Mouse (Mus musculus): ENCODE results near the gene Scgb1b12. TPM values are rescaled to one million over a fixed set of nuclear protein-coding genes. Genes with fewer than 3 reads are reported as not detected.
"Not testable (repeated sequence)": the region's sequence is repeated elsewhere in the genome, so short reads cannot be mapped to it uniquely, and the experiment has no call there.

Scgb1b12 gene
- polyA plus RNA-seq (2015; fragmentation: Nextera tagmentation; extraction: Ambion mirVana): not detected in 2 replicates

DNA sequence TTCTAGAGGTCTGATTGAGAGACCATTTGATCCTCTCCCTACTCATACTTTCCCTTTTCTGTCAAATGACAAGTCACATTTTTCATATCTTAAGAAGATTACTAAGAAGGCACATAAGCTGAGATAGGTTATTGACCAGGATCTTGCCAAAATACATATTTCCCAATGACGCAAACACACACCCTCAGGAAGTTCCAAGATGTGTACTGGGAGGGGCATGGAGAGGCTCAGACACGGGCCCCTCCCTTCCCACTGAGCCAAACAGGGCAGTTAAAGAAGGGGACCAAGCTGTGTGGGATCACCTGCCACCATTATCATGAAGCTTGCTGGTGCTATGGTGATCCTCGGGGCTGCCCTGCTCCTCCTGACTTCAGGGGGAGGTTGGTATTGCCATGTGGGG, at the start of gene Scgb1b12:
Gene Scgb1b12, plus strand, starts transcription at position 301 of the 400 bp plus-strand sequence.
- H3K9ac ChIP-seq (ENCODE audit: low read length); H3K27ac ChIP-seq (ENCODE audit: low read length); H3K4me2 ChIP-seq (ENCODE audit: low read depth, low read length); H3K27me3 ChIP-seq (ENCODE audit: control insufficient read depth, insufficient read depth, low read depth, low read length); H3K36me3 ChIP-seq (ENCODE audit: control insufficient read depth, insufficient read depth, low read length); ATAC-seq (ENCODE audit: low read depth); H3K4me3 ChIP-seq (ENCODE audit: low read length); H3K4me1 ChIP-seq (replicated peaks; ENCODE audit: control insufficient read depth, insufficient read depth, low read length); H3K9me3 ChIP-seq (ENCODE audit: control insufficient read depth, low read length): not testable (repeated sequence)
- 73% methylated on average over 2 of the region's 3 CpGs for WGBS

GRCm38 (mm10) chr7:32327145-32327544, 6.8 kb upstream of the Scgb1b12 start, which contains the start of gene Scgb2b12:
Gene Scgb2b12, minus strand, starts transcription at chr7:32327245.
- WGBS: 68% methylated on average over 1 of the region's 1 CpGs
- ATAC-seq (ENCODE audit: low read depth); H3K4me1 ChIP-seq (replicated peaks; ENCODE audit: control insufficient read depth, insufficient read depth, low read length): not testable (repeated sequence)

More at GRCm38 (mm10) chr7:32327145-32327544, 6.8 kb upstream of the Scgb1b12 start, which contains the start of gene Scgb2b12:
- H3K36me3 ChIP-seq (ENCODE audit: control insufficient read depth, insufficient read depth, low read length); H3K9ac ChIP-seq (ENCODE audit: low read length); H3K4me3 ChIP-seq (ENCODE audit: low read length); H3K27ac ChIP-seq (ENCODE audit: low read length); H3K4me2 ChIP-seq (ENCODE audit: low read depth, low read length); H3K27me3 ChIP-seq (ENCODE audit: control insufficient read depth, insufficient read depth, low read depth, low read length); H3K9me3 ChIP-seq (ENCODE audit: control insufficient read depth, low read length): not testable (repeated sequence)

Other genes with a start within 250 kb of the Scgb1b12 start
- not detected in 2 replicates for gene Scgb1b10, start 233.3 kb upstream of the Scgb1b12 start, polyA plus RNA-seq (2015; fragmentation: Nextera tagmentation; extraction: Ambion mirVana)
- not detected in 2 replicates for gene Scgb2b11, start 123.0 kb upstream of the Scgb1b12 start, polyA plus RNA-seq (2015; fragmentation: Nextera tagmentation; extraction: Ambion mirVana)
- not detected in 2 replicates for gene Scgb1b11, start 111.3 kb upstream of the Scgb1b12 start, polyA plus RNA-seq (2015; fragmentation: Nextera tagmentation; extraction: Ambion mirVana)
- not detected in 2 replicates for gene Scgb2b12, start 6.9 kb upstream of the Scgb1b12 start, polyA plus RNA-seq (2015; fragmentation: Nextera tagmentation; extraction: Ambion mirVana)
- not detected in 2 replicates for gene Scgb1b29, start 107.4 kb downstream of the Scgb1b12 start, polyA plus RNA-seq (2015; fragmentation: Nextera tagmentation; extraction: Ambion mirVana)

Measured in lung, embryonic 16.5 days (tissue).